Mouse (Mus musculus) urinary bladder, postnatal 0 days (tissue): ENCODE measurements around the gene Dagla. TPM values are rescaled to one million over a fixed set of nuclear protein-coding genes. Genes with fewer than 3 reads are reported as not detected.

Experiments
- polyA plus RNA-seq: library from polyadenylated mRNA; unstranded; fragments of >200 nt; fragmentation: Nextera tagmentation; extraction: Ambion mirVana; gene quantifications from 2 replicates; pipeline ENCODE4 v1.2.1, GENCODE M21; 2015

Gene Dagla
- polyA plus RNA-seq = 1.2 and 1.3 TPM in 2 replicates

DNA sequence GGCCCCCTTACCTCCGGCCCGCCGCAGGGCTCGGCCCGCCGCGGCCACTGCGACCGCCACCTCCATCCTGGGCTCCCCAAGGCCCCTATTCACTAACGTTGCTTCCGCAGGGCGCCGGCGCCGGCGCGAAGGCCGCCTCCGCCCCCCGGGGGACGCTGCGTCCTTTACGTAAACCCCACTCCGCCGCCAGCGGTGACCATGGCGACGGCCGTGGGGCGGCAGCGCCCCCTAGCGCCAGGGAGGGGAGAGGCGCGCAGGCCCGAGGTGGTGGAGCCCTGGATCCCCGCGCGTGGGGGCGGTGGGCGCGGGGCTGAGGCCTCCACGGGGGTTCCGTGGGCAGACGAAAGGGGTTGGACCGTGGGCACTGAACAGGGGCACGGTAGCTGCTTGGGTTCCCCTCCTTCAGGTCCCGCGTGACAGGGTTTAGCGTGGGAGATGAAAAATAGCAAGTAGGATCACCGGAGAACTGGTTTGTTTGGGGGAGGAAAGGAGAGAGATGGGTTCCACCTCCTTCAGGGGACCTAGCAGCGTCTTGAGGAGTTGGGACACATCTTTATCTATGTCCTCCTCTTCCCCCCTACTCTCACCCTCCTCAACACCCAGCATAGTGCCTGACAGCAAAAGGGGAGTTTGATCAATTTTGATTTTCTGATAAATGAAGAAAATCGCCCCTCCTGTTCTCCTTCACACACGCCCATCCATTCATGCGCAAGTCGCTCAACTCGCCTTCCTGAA lies at the start of gene Dagla:
TSS of gene Dagla (minus strand) at position 68 of the 735 bp plus-strand sequence.

DNA sequence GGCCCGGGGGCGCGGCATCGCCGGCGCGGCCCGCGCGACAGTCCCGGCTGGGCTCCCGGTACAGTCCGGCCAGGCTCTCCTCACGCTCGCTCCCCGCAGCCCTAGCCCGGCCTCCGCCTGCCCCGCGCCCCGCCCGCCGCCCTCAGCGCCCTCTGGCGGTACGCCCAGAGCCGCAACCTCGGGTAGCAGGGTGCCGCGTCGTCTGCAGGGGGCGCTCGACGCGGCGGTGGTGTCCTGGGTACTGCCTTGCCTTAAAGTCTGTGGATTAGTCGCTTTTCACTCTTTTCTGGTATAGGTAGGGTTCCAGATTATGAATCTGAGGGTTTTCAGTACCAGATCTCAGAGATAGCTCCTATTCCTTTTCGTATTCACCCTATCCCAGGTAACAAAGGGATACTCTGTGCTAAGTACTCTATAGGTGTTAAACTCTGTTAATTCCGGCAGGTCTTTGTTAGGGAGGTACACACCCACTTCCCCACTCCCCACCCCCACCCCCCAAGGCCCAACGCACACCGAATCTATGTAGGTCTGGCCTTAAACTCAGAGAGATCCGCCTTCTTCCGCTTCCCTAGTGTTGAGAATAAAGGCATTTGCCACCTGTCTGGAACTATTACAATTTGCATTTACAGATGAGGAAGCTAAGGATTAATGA lies 63.9 kb downstream of the Dagla start, which contains the start of gene Myrf:
TSS of gene Myrf (minus strand) at position 95 of the 652 bp plus-strand sequence.

DNA sequence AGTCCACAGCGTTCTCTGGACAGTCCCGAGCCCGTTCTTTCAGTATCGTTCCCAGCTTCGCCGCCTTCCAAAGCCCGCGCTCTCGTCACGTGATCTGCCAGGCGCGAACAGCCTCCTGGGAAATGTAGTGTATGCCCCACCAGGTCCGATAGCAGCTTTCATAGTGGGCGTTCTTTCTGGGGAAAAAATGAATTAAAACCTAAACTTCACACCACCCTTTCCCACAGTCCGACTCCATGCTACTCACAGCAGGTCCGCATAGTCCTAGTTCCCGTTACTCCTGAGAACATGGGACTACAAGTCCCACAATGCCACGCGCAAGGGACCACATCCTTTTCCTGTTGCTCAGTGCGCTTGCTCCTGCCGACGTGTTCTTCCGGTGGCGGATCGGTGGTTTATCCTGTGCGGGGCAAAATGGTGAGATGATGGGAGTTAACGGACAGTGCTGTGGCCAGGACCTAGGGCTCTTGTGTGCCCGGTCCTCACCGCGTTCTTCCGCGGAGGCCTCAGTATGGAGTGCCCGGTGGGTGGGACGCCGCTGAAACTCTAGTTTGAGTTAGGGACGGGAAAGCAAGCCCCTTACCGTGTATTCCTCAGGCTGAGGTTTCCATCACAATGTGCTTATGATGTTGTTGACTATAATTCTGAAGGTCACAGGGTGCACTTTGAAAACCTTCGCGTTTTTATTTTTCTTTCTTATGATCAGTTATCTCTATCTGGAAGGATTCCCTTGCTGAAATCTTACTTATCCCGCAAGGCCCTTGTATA lies 100.6 kb downstream of the Dagla start, which contains the start of the genes Tmem258 and Fen1:
TSS of gene Tmem258 (plus strand) at position 167 of the 768 bp plus-strand sequence.
TSS of gene Fen1 (minus strand) at position 322 of the 768 bp plus-strand sequence.

Other genes starting within 250 kb of the Dagla start
- 125 and 166 TPM in 2 replicates for gene Fads2, start 203.1 kb downstream of the Dagla start, polyA plus RNA-seq
- gene Fads1, start 122.0 kb downstream of the Dagla start, polyA plus RNA-seq = 71.0 and 115 TPM in 2 replicates
- gene Tmem258, start 100.9 kb downstream of the Dagla start, polyA plus RNA-seq = 331 and 348 TPM in 2 replicates
- gene Fen1, start 100.7 kb downstream of the Dagla start, polyA plus RNA-seq = 19.4 and 26.8 TPM in 2 replicates
- gene Myrf, start 64.1 kb downstream of the Dagla start, polyA plus RNA-seq = 4.5 and 5.0 TPM in 2 replicates
- gene Syt7, start 84.2 kb upstream of the Dagla start, polyA plus RNA-seq = 0.04 and 0.40 TPM in 2 replicates
- 2.6 and 3.9 TPM in 2 replicates for gene Lrrc10b, start 152.6 kb upstream of the Dagla start, polyA plus RNA-seq
- not detected in 2 replicates for gene Ppp1r32, start 178.1 kb upstream of the Dagla start, polyA plus RNA-seq
- gene Cpsf7, start 220.4 kb upstream of the Dagla start, polyA plus RNA-seq = 18.9 and 21.4 TPM in 2 replicates
- 37.6 and 40.0 TPM in 2 replicates for gene Sdhaf2, start 221.3 kb upstream of the Dagla start, polyA plus RNA-seq